Mouse (Mus musculus) CH12.LX (cell line): ENCODE data around the gene Ptges3.
"Not testable (repeated sequence)": the region's sequence is repeated elsewhere in the genome, so short reads cannot be mapped to it uniquely, and the experiment has no call there.

ENCODE experiments used
- CTCF ChIP-seq, 2 experiments: IDR thresholded peaks in 1 of 2; conservative IDR thresholded peaks in 1 of 2; 2 replicates each; pipeline ENCODE4 v1.5.1; 2011 to 2012; ENCODE audit warnings: low read depth in 2 of 2, low read length in 2 of 2, improper control_type of control experiment in 1 of 2, inconsistent platforms in 1 of 2, mild to moderate bottlenecking in 1 of 2, moderate library complexity in 1 of 2
- IRF4 ChIP-seq: IDR thresholded peaks from 2 replicates; pipeline ENCODE4 v1.6.1; 2014; ENCODE audit warnings: low read depth, mild to moderate bottlenecking, inconsistent platforms, low read length, improper control_type of control experiment
- JUND ChIP-seq: conservative IDR thresholded peaks from 2 replicates; pipeline ENCODE4 v1.6.1; 2011; ENCODE audit warnings: low read depth, low read length, improper control_type of control experiment
- MAZ ChIP-seq: IDR thresholded peaks from 2 replicates; pipeline ENCODE4 v1.6.1; 2012; ENCODE audit warnings: low read depth, mild to moderate bottlenecking, inconsistent platforms, low read length, improper control_type of control experiment, moderate library complexity
- MXI1 ChIP-seq: IDR thresholded peaks from 2 replicates; pipeline ENCODE4 v1.6.1; 2011; ENCODE audit warnings: mild to moderate bottlenecking, low read depth, low read length, improper control_type of control experiment
- POLR2AphosphoS2 ChIP-seq: IDR thresholded peaks from 2 replicates; pipeline ENCODE4 v1.6.1; 2011; ENCODE audit warnings: low read depth, low read length, improper control_type of control experiment
- SIN3A ChIP-seq: IDR thresholded peaks from 2 replicates; pipeline ENCODE4 v1.6.1; 2012; ENCODE audit warnings: low read length, improper control_type of control experiment, inconsistent platforms

GRCm38 (mm10) chr10:128087216-128087615 is 28.5 kb downstream of the Ptges3 start:
- not testable (repeated sequence) for TF ChIP-seq CTCF (conservative IDR thresholded peaks at IDR 0.05 in 1 of 2, IDR thresholded peaks at IDR 0.05 in 1 of 2; ENCODE audit: low read depth in 2 of 2, low read length in 2 of 2); MAZ; JUND; POLR2AphosphoS2; SIN3A; MXI1; IRF4
